8 mouse cellular contexts compared by ENCODE assay signal in genomic region chr4:108117488-108117887, GRCm38 (mm10). TPM values are rescaled to one million over a fixed set of nuclear protein-coding genes. Genes with fewer than 3 reads are reported as not detected.
DNase-seq lines count a peak whose midpoint lies in the region; ATAC-seq and TF ChIP-seq lines count a peak whose summit lies in the region.

No protein-coding gene starts in this region.

- no peak for TF ChIP-seq EP300 in liver, embryonic 14.5 days (IDR thresholded peaks at IDR 0.05; ENCODE audit: low read depth)

- H3K36me3 ChIP-seq in heart, embryonic 11.5 days (ENCODE audit: control insufficient read depth, insufficient read depth, low read length): no peaks in the 10 kb centered on the region
- no peaks in the 10 kb centered on the region for H3K36me3 ChIP-seq in midbrain, embryonic 10.5 days
- H3K36me3 ChIP-seq in midbrain, embryonic 15.5 days (replicated peaks): no peaks in the 10 kb centered on the region
- H3K36me3 ChIP-seq in liver, embryonic 14.5 days (replicated peaks; ENCODE audit: control insufficient read depth, insufficient read depth, low read depth): no peaks in the 10 kb centered on the region

- no peak overlapping the region for H3K27ac ChIP-seq in heart, embryonic 11.5 days (ENCODE audit: low read depth, low read length)
- no peak overlapping the region for H3K27ac ChIP-seq in midbrain, embryonic 10.5 days (replicated peaks)
- H3K27ac ChIP-seq in midbrain, embryonic 15.5 days: no peak overlapping the region
- H3K27ac ChIP-seq in liver, embryonic 14.5 days: no peak overlapping the region

- H3K4me1 ChIP-seq in heart, embryonic 11.5 days (ENCODE audit: control insufficient read depth, insufficient read depth, low read length): no peaks in the 10 kb centered on the region
- H3K4me1 ChIP-seq in midbrain, embryonic 10.5 days: no peaks in the 10 kb centered on the region
- no peaks in the 10 kb centered on the region for H3K4me1 ChIP-seq in midbrain, embryonic 15.5 days
- peaks cover 0 to 3% of the 10 kb centered on the region in 2 experiments; a peak in 2 of 4 replicates for H3K4me1 ChIP-seq in liver, embryonic 14.5 days (replicated peaks; ENCODE audit: control insufficient read depth in 2 of 2, insufficient read depth in 2 of 2, low read length in 1 of 2)

- no peaks in the 10 kb centered on the region for H3K9me3 ChIP-seq in heart, embryonic 11.5 days (replicated peaks; ENCODE audit: control insufficient read depth, low read length)
- H3K9me3 ChIP-seq in midbrain, embryonic 10.5 days (replicated peaks): no peaks in the 10 kb centered on the region
- H3K9me3 ChIP-seq in midbrain, embryonic 15.5 days: no peaks in the 10 kb centered on the region
- H3K9me3 ChIP-seq in liver, embryonic 14.5 days (ENCODE audit: control insufficient read depth, low read length): no peaks in the 10 kb centered on the region

- H3K4me2 ChIP-seq in heart, embryonic 11.5 days: peak overlapping the region; percentile 69; the same call in 1 of the 2 replicates
- H3K4me2 ChIP-seq in midbrain, embryonic 15.5 days: no peak overlapping the region
- peak overlapping the region; percentile 13; the same call in 1 of the 2 replicates for H3K4me2 ChIP-seq in liver, embryonic 14.5 days (ENCODE audit: low read depth)

- H3K9ac ChIP-seq in heart, embryonic 11.5 days (ENCODE audit: low read depth, low read length): no peak overlapping the region
- H3K9ac ChIP-seq in midbrain, embryonic 15.5 days: no peak overlapping the region
- H3K9ac ChIP-seq in liver, embryonic 14.5 days (replicated peaks): no peak overlapping the region

- no peak for TF ChIP-seq CTCF in liver, embryonic 14.5 days (IDR thresholded peaks at IDR 0.05; ENCODE audit: low read depth)

- no peaks in the 10 kb centered on the region for H3K27me3 ChIP-seq in heart, embryonic 11.5 days (ENCODE audit: control insufficient read depth, insufficient read depth, low read length)
- no peaks in the 10 kb centered on the region for H3K27me3 ChIP-seq in midbrain, embryonic 10.5 days (ENCODE audit: low read depth, poor library complexity, severe bottlenecking)
- H3K27me3 ChIP-seq in midbrain, embryonic 15.5 days (replicated peaks): no peaks in the 10 kb centered on the region
- no peaks in the 10 kb centered on the region for H3K27me3 ChIP-seq in liver, embryonic 14.5 days (ENCODE audit: control insufficient read depth, insufficient read depth, low read length)

- 87% methylated on average over 8 of the region's 8 CpGs for WGBS in heart, embryonic 11.5 days (ENCODE audit: insufficient replicate concordance)
- 92% methylated on average over 8 of the region's 8 CpGs for WGBS in midbrain, embryonic 10.5 days
- WGBS in midbrain, embryonic 15.5 days: 90% methylated on average over 8 of the region's 8 CpGs
- 73% methylated on average over 8 of the region's 8 CpGs for WGBS in liver, embryonic 14.5 days (ENCODE audit: insufficient replicate concordance)

- ATAC-seq in heart, embryonic 11.5 days (replicated peaks; ENCODE audit: insufficient number of reproducible peaks, low FRiP score, low TSS enrichment): no peak
- no peak for ATAC-seq in midbrain, embryonic 15.5 days (replicated peaks)
- no peak for ATAC-seq in liver, embryonic 14.5 days (ENCODE audit: insufficient read depth)

- peak overlapping the region; percentile 72 for H3K4me3 ChIP-seq in heart, embryonic 11.5 days (ENCODE audit: low read depth, low read length)
- H3K4me3 ChIP-seq in midbrain, embryonic 10.5 days: peak overlapping the region; percentile 73; the same call in 1 of the 2 replicates
- H3K4me3 ChIP-seq in midbrain, embryonic 15.5 days: no peak overlapping the region
- peak overlapping the region in 1 of 2 experiments; percentile 66; a peak in 1 of 4 replicates for H3K4me3 ChIP-seq in liver, embryonic 14.5 days (ENCODE audit: insufficient read depth in 1 of 2, low read depth in 2 of 2, low read length in 2 of 2)

- no peak for DNase-seq in heart, adult 8-10 months (ENCODE audit: low spot score)
- DNase-seq in midbrain, embryonic 10.5 days (ENCODE audit: low spot score): no peak
- peak; percentile 59 for DNase-seq in NIH3T3 (ENCODE audit: low read depth)
- no peak for DNase-seq in liver, embryonic 14.5 days (ENCODE audit: low read depth in 3 of 3, low spot score in 3 of 3)
- DNase-seq in T-cell, adult 2 months (ENCODE audit: low spot score): no peak
- DNase-seq in ovary, adult 18-20 months (ENCODE audit: low spot score): no peak

RNA-seq across cellular contexts. Expression of gene Podn, which starts 21.2 kb away (rescaled TPM):
- 0.39 and 0.51 TPM in 2 replicates for polyA plus RNA-seq in heart, embryonic 11.5 days (2014; fragmentation: Nextera tagmentation; extraction: Ambion mirVana)
- 10 to 100 TPM; 16.0 to 26.0 (median 19.9) TPM for total RNA-seq in heart, adult 8-10 months (2022)
- 0.10 and 0.12 TPM in 2 replicates for polyA plus RNA-seq in midbrain, embryonic 10.5 days (2016; fragmentation: Nextera tagmentation; extraction: Ambion mirVana)
- 0.23 and 0.42 TPM in 2 replicates for polyA plus RNA-seq in midbrain, embryonic 15.5 days (2015; fragmentation: Nextera tagmentation; extraction: Ambion mirVana)
- 0.66 and 0.69 TPM in 2 replicates for polyA plus RNA-seq in liver, embryonic 14.5 days (2012; rRNA removed)
- polyA plus RNA-seq in liver, embryonic 14.5 days (2014; fragmentation: Nextera tagmentation; extraction: Ambion mirVana): 0.18 and 0.25 TPM in 2 replicates

RNA-seq across cellular contexts. Expression of gene Scp2, which starts 27.3 kb away (rescaled TPM):
- polyA plus RNA-seq in heart, embryonic 11.5 days (2014; fragmentation: Nextera tagmentation; extraction: Ambion mirVana): 182 and 194 TPM in 2 replicates
- 100 to 1,000 TPM; 348 to 427 (median 386) TPM for total RNA-seq in heart, adult 8-10 months (2022)
- 200 and 214 TPM in 2 replicates for polyA plus RNA-seq in midbrain, embryonic 10.5 days (2016; fragmentation: Nextera tagmentation; extraction: Ambion mirVana)
- polyA plus RNA-seq in midbrain, embryonic 15.5 days (2015; fragmentation: Nextera tagmentation; extraction: Ambion mirVana): 189 and 198 TPM in 2 replicates
- 118 and 195 TPM in 2 replicates for polyA plus RNA-seq in liver, embryonic 14.5 days (2012; rRNA removed)
- 311 and 314 TPM in 2 replicates for polyA plus RNA-seq in liver, embryonic 14.5 days (2014; fragmentation: Nextera tagmentation; extraction: Ambion mirVana)

RNA-seq across cellular contexts. Expression of gene Echdc2, which starts 47.7 kb away (rescaled TPM):
- 16.3 and 17.3 TPM in 2 replicates for polyA plus RNA-seq in heart, embryonic 11.5 days (2014; fragmentation: Nextera tagmentation; extraction: Ambion mirVana)
- 10 to 100 TPM; 33.6 to 45.8 (median 37.9) TPM for total RNA-seq in heart, adult 8-10 months (2022)
- polyA plus RNA-seq in midbrain, embryonic 10.5 days (2016; fragmentation: Nextera tagmentation; extraction: Ambion mirVana): 16.4 and 18.3 TPM in 2 replicates
- 7.2 and 9.6 TPM in 2 replicates for polyA plus RNA-seq in midbrain, embryonic 15.5 days (2015; fragmentation: Nextera tagmentation; extraction: Ambion mirVana)
- polyA plus RNA-seq in liver, embryonic 14.5 days (2012; rRNA removed): 10.1 and 11.1 TPM in 2 replicates
- 12.7 and 13.5 TPM in 2 replicates for polyA plus RNA-seq in liver, embryonic 14.5 days (2014; fragmentation: Nextera tagmentation; extraction: Ambion mirVana)
